Mouse (Mus musculus) MEL (cell line): ENCODE results near the gene Gm14862. TPM values are rescaled to one million over a fixed set of nuclear protein-coding genes. Genes with fewer than 3 reads are reported as not detected.
A peak's percentile ranks its signal among the peaks of the same experiment; 100 is the strongest.

Experiments used
- DNase-seq: peaks from one replicate; pipeline ENCODE4 v3.0.0; 2011; ENCODE audit warnings: low read depth, low spot score
- H3K27ac ChIP-seq: 2 replicates; pipeline ENCODE4 v1.5.1; 2012; ENCODE audit warnings: low read depth, mild to moderate bottlenecking, control low read depth, low read length, moderate library complexity; ENCODE audit not compliant: control insufficient read depth
- H3K27me3 ChIP-seq, 2 experiments: fragments of 150-350 bp in 1 of 2; sonication (generic) in 1 of 2; 2 replicates each; pipeline ENCODE4 v1.6.1; 2012; ENCODE audit warnings: low read length in 2 of 2, mild to moderate bottlenecking in 2 of 2, improper control_type of control experiment in 1 of 2, moderate library complexity in 1 of 2; ENCODE audit not compliant: insufficient read depth in 2 of 2, control insufficient read depth in 1 of 2
- H3K36me3 ChIP-seq, 2 experiments: 2 replicates each; pipeline ENCODE4 v1.6.1; 2012 to 2014; ENCODE audit warnings: low read length in 2 of 2, improper control_type of control experiment in 1 of 2, inconsistent platforms in 1 of 2, mild to moderate bottlenecking in 1 of 2; ENCODE audit not compliant: insufficient read depth in 2 of 2, control insufficient read depth in 1 of 2
- H3K4me1 ChIP-seq, 2 experiments: fragments of 150-350 bp in 1 of 2; sonication (generic) in 1 of 2; 2 replicates each; pipeline ENCODE4 v1.6.1; 2012; ENCODE audit warnings: low read length in 2 of 2, improper control_type of control experiment in 1 of 2, mild to moderate bottlenecking in 1 of 2; ENCODE audit not compliant: insufficient read depth in 2 of 2, control insufficient read depth in 1 of 2
- H3K4me3 ChIP-seq, 2 experiments: fragments of 150-350 bp in 1 of 2; sonication (generic) in 1 of 2; 2 replicates each; pipeline ENCODE4 v1.5.1; 2012; ENCODE audit warnings: low read depth in 2 of 2, low read length in 2 of 2, mild to moderate bottlenecking in 2 of 2, moderate library complexity in 2 of 2, control low read depth in 1 of 2, improper control_type of control experiment in 1 of 2; ENCODE audit not compliant: control insufficient read depth in 1 of 2, insufficient read depth in 1 of 2
- H3K79me2 ChIP-seq: 2 replicates; pipeline ENCODE4 v1.6.1; 2012; ENCODE audit warnings: mild to moderate bottlenecking, low read length, moderate library complexity; ENCODE audit not compliant: control insufficient read depth, poor library complexity, insufficient read depth
- H3K9ac ChIP-seq: 2 replicates; pipeline ENCODE4 v1.6.1; 2012; ENCODE audit warnings: low read depth, mild to moderate bottlenecking, control low read depth, low read length, moderate library complexity; ENCODE audit not compliant: control insufficient read depth, poor library complexity, severe bottlenecking
- H3K9me3 ChIP-seq: fragments of 150-350 bp; sonication (generic); replicated peaks from 2 replicates; pipeline ENCODE4 v1.6.1; 2012; ENCODE audit warnings: mild to moderate bottlenecking, low read length, improper control_type of control experiment, moderate library complexity; ENCODE audit not compliant: insufficient read depth
- BHLHE40 ChIP-seq: IDR thresholded peaks from 2 replicates; pipeline ENCODE4 v1.6.1; 2012; ENCODE audit warnings: low read depth, mild to moderate bottlenecking, inconsistent platforms, low read length, improper control_type of control experiment, borderline replicate concordance
- CHD1 ChIP-seq: IDR thresholded peaks from 2 replicates; pipeline ENCODE4 v1.6.1; 2012; ENCODE audit warnings: low read depth, mild to moderate bottlenecking, inconsistent platforms, low read length, improper control_type of control experiment
- CTCF ChIP-seq, 3 experiments: IDR thresholded peaks in 2 of 3; conservative IDR thresholded peaks in 1 of 3; 2 replicates each; pipeline ENCODE4 v1.5.1; 2011 to 2012; ENCODE audit warnings: low read length in 3 of 3, low read depth in 2 of 3, mild to moderate bottlenecking in 2 of 3, improper control_type of control experiment in 1 of 3, inconsistent platforms in 1 of 3, mixed read lengths in 1 of 3, moderate library complexity in 1 of 3; ENCODE audit not compliant: control insufficient read depth in 1 of 3, insufficient read depth in 1 of 3, poor library complexity in 1 of 3, severe bottlenecking in 1 of 3
- E2F4 ChIP-seq: IDR thresholded peaks from 2 replicates; pipeline ENCODE4 v1.6.1; 2011; ENCODE audit warnings: low read depth, low read length, improper control_type of control experiment, borderline replicate concordance
- ELF1 ChIP-seq: IDR thresholded peaks from 2 replicates; pipeline ENCODE4 v1.6.1; 2014; ENCODE audit warnings: low read depth, mild to moderate bottlenecking, inconsistent platforms, low read length, improper control_type of control experiment, moderate library complexity
- ETS1 ChIP-seq: IDR thresholded peaks from 2 replicates; pipeline ENCODE4 v1.6.1; 2012; ENCODE audit warnings: low read depth, mild to moderate bottlenecking, inconsistent platforms, low read length, improper control_type of control experiment, moderate library complexity
- GABPA ChIP-seq: IDR thresholded peaks from 2 replicates; pipeline ENCODE4 v1.6.1; 2012; ENCODE audit warnings: low read depth, mild to moderate bottlenecking, inconsistent platforms, low read length, improper control_type of control experiment, moderate library complexity
- GATA1 ChIP-seq: IDR thresholded peaks from 2 replicates; pipeline ENCODE4 v1.6.1; 2011; ENCODE audit warnings: low read depth, low read length, improper control_type of control experiment
- HCFC1 ChIP-seq: IDR thresholded peaks from 2 replicates; pipeline ENCODE4 v1.6.1; 2012; ENCODE audit warnings: low read depth, mild to moderate bottlenecking, inconsistent platforms, low read length, improper control_type of control experiment, moderate library complexity
- JUND ChIP-seq: IDR thresholded peaks from 2 replicates; pipeline ENCODE4 v1.6.1; 2011; ENCODE audit warnings: low read depth, mild to moderate bottlenecking, improper control_type of control experiment, low read length
- KAT2A ChIP-seq: conservative IDR thresholded peaks from 2 replicates; pipeline ENCODE4 v1.6.1; 2012; ENCODE audit warnings: low read depth, low read length, improper control_type of control experiment, inconsistent platforms
- MAFK ChIP-seq: IDR thresholded peaks from 2 replicates; pipeline ENCODE4 v1.6.1; 2011; ENCODE audit warnings: low read depth, mild to moderate bottlenecking, low read length, improper control_type of control experiment, borderline replicate concordance
- MAX ChIP-seq: IDR thresholded peaks from 2 replicates; pipeline ENCODE4 v1.6.1; 2011; ENCODE audit warnings: low read length, improper control_type of control experiment
- MAZ ChIP-seq: IDR thresholded peaks from 2 replicates; pipeline ENCODE4 v1.6.1; 2012; ENCODE audit warnings: low read depth, mild to moderate bottlenecking, inconsistent platforms, low read length, improper control_type of control experiment
- MEF2A ChIP-seq: IDR thresholded peaks from 2 replicates; pipeline ENCODE4 v1.6.1; 2014; ENCODE audit warnings: low read depth, mild to moderate bottlenecking, inconsistent platforms, low read length, improper control_type of control experiment; ENCODE audit not compliant: poor library complexity, insufficient replicate concordance, severe bottlenecking; ENCODE audit errors: extremely low read depth
- MXI1 ChIP-seq: IDR thresholded peaks from 2 replicates; pipeline ENCODE4 v1.6.1; 2011; ENCODE audit warnings: mild to moderate bottlenecking, low read depth, low read length, improper control_type of control experiment
- MYC ChIP-seq: IDR thresholded peaks from 2 replicates; pipeline ENCODE4 v1.6.1; 2011; ENCODE audit warnings: low read depth, mild to moderate bottlenecking, low read length, improper control_type of control experiment, moderate library complexity
- NELFE ChIP-seq: IDR thresholded peaks from 2 replicates; pipeline ENCODE4 v1.6.1; 2011; ENCODE audit warnings: low read depth, low read length, improper control_type of control experiment
- POLR2A ChIP-seq, 2 experiments: IDR thresholded peaks; 2 replicates each; pipeline ENCODE4 v1.6.1; 2011 to 2012; ENCODE audit warnings: low read length in 2 of 2, mild to moderate bottlenecking in 2 of 2, control low read depth in 1 of 2, improper control_type of control experiment in 1 of 2, low read depth in 1 of 2, moderate library complexity in 1 of 2; ENCODE audit not compliant: control insufficient read depth in 1 of 2, insufficient read depth in 1 of 2, poor library complexity in 1 of 2
- POLR2AphosphoS2 ChIP-seq: IDR thresholded peaks from 2 replicates; pipeline ENCODE4 v1.6.1; 2011; ENCODE audit warnings: low read length, improper control_type of control experiment
- POLR2AphosphoS5 ChIP-seq: IDR thresholded peaks from 2 replicates; pipeline ENCODE4 v1.6.1; 2012; ENCODE audit warnings: low read depth, borderline replicate concordance, mild to moderate bottlenecking, inconsistent platforms, low read length, moderate library complexity, mixed read lengths
- RAD21 ChIP-seq: IDR thresholded peaks from 2 replicates; pipeline ENCODE4 v1.6.1; 2011; ENCODE audit warnings: mild to moderate bottlenecking, low read depth, low read length, improper control_type of control experiment
- RCOR1 ChIP-seq: IDR thresholded peaks from 2 replicates; pipeline ENCODE4 v1.6.1; 2012; ENCODE audit warnings: low read depth, mild to moderate bottlenecking, inconsistent platforms, low read length, improper control_type of control experiment
- SMC3 ChIP-seq: IDR thresholded peaks from 2 replicates; pipeline ENCODE4 v1.6.1; 2011; ENCODE audit warnings: low read depth, low read length, improper control_type of control experiment
- TCF12 ChIP-seq: IDR thresholded peaks from 2 replicates; pipeline ENCODE4 v1.6.1; 2014; ENCODE audit warnings: low read depth, mild to moderate bottlenecking, inconsistent platforms, low read length, improper control_type of control experiment, moderate library complexity
- UBTF ChIP-seq: IDR thresholded peaks from 2 replicates; pipeline ENCODE4 v1.6.1; 2012; ENCODE audit warnings: low read depth, mild to moderate bottlenecking, inconsistent platforms, low read length, improper control_type of control experiment, moderate library complexity, borderline replicate concordance; ENCODE audit not compliant: insufficient read depth
- USF2 ChIP-seq, 2 experiments: IDR thresholded peaks; 2 replicates each; pipeline ENCODE4 v1.6.1; 2011 to 2012; ENCODE audit warnings: improper control_type of control experiment in 2 of 2, low read length in 2 of 2, borderline replicate concordance in 1 of 2, inconsistent platforms in 1 of 2, low read depth in 1 of 2, mild to moderate bottlenecking in 1 of 2; ENCODE audit not compliant: insufficient read depth in 1 of 2
- ZC3H11A ChIP-seq: IDR thresholded peaks from 2 replicates; pipeline ENCODE4 v1.6.1; 2012; ENCODE audit warnings: low read depth, mild to moderate bottlenecking, inconsistent platforms, low read length, improper control_type of control experiment
- ZKSCAN1 ChIP-seq: IDR thresholded peaks from 2 replicates; pipeline ENCODE4 v1.6.1; 2012; ENCODE audit warnings: low read depth, mild to moderate bottlenecking, inconsistent platforms, low read length, improper control_type of control experiment, moderate library complexity
- ZMIZ1 ChIP-seq: IDR thresholded peaks from 2 replicates; pipeline ENCODE4 v1.6.1; 2012; ENCODE audit warnings: low read depth, mild to moderate bottlenecking, inconsistent platforms, low read length, improper control_type of control experiment, moderate library complexity
- ZNF384 ChIP-seq: IDR thresholded peaks from 2 replicates; pipeline ENCODE4 v1.6.1; 2012; ENCODE audit warnings: low read depth, mild to moderate bottlenecking, inconsistent platforms, low read length, improper control_type of control experiment
- polyA plus RNA-seq, 2 experiments: library from polyadenylated mRNA; stranded (reverse) in 1 of 2; unstranded in 1 of 2; fragments of >175 nt in 1 of 2; fragments of >200 nt in 1 of 2; gene quantifications; 2 replicates each; pipeline versions ENCODE4 v1.2.1 to v1.2.4; 2012; ENCODE audit warnings: low replicate concordance in 2 of 2, low read depth in 1 of 2; ENCODE audit not compliant: insufficient read length in 2 of 2, insufficient read depth in 1 of 2, missing spikeins in 1 of 2
- total RNA-seq: library from RNA; depleted of rRNA; stranded (reverse); fragments of 300-350 nt; gene quantifications from 2 replicates; pipeline ENCODE4 v1.2.3, GENCODE M21; 2012

The Gm14862 gene
- total and polyA plus RNA-seq, 3 experiments, result not detected

GRCm38 (mm10) chrX:9302791-9303190 is 46.1 kb upstream of the Gm14862 start:
- H3K79me2 ChIP-seq, result peaks cover 3% of the 10 kb centered on the region
- DNase-seq, result no peak
- no peaks in the 10 kb centered on the region for H3K27me3 ChIP-seq
- no peaks in the 10 kb centered on the region for H3K9me3 ChIP-seq
- no peak overlapping the region for H3K4me3 ChIP-seq
- H3K36me3 ChIP-seq, result peaks cover 4 to 19% of the 10 kb centered on the region in 2 experiments
- TF ChIP-seq E2F4, result no peak
- TF ChIP-seq, all 39 proteins: peak for 0
- H3K27ac ChIP-seq, result no peak overlapping the region
- H3K4me1 ChIP-seq, result peaks cover 5 to 9% of the 10 kb centered on the region in 2 experiments
- H3K9ac ChIP-seq, result no peak overlapping the region

GRCm38 (mm10) chrX:9298413-9298864 is 41.7 kb upstream of the Gm14862 start:
- H3K27ac ChIP-seq, result peak overlapping the region; percentile 69
- H3K9ac ChIP-seq, result peak overlapping the region; percentile 5; the same call in 1 of the 2 replicates
- H3K4me1 ChIP-seq, result peaks cover 4 to 7% of the 10 kb centered on the region in 2 experiments
- peak overlapping the region; percentile 20 to 21; a peak in 3 of 4 replicates for H3K4me3 ChIP-seq
- peaks cover 0 to 17% of the 10 kb centered on the region in 2 experiments; a peak in 3 of 4 replicates for H3K36me3 ChIP-seq
- H3K27me3 ChIP-seq, result no peaks in the 10 kb centered on the region
- peak; percentile 90 for DNase-seq
- peaks cover 3% of the 10 kb centered on the region for H3K79me2 ChIP-seq
- no peaks in the 10 kb centered on the region for H3K9me3 ChIP-seq
- TF ChIP-seq KAT2A, result no peak
- TF ChIP-seq NELFE, result no peak
- peak in 2 of 3 experiments; percentile 25 to 30; a peak in 1 of 6 replicates for TF ChIP-seq CTCF (IDR thresholded peaks at IDR 0.05 in 2 of 3, conservative IDR thresholded peaks at IDR 0.05 in 1 of 3; ENCODE audit: control insufficient read depth in 1 of 3, insufficient read depth in 1 of 3, low read depth in 2 of 3, low read length in 3 of 3, poor library complexity in 1 of 3, severe bottlenecking in 1 of 3)
- TF ChIP-seq MAX, result no peak
- TF ChIP-seq E2F4, result no peak
- peak; percentile 90 for TF ChIP-seq GATA1
- TF ChIP-seq ZC3H11A, result no peak
- TF ChIP-seq ETS1, result peak; percentile 60; the same call in 1 of the 2 replicates
- TF ChIP-seq JUND, result no peak
- no peak for TF ChIP-seq SMC3
- no peak for TF ChIP-seq MEF2A
- TF ChIP-seq POLR2AphosphoS2, result no peak
- TF ChIP-seq ZMIZ1, result no peak
- no peak for TF ChIP-seq MAFK
- no peak for TF ChIP-seq USF2 (IDR thresholded peaks at IDR 0.05; ENCODE audit: borderline replicate concordance in 1 of 2, insufficient read depth in 1 of 2, low read depth in 1 of 2, low read length in 2 of 2)
- no peak for TF ChIP-seq MYC
- TF ChIP-seq ELF1, result no peak
- no peak for TF ChIP-seq BHLHE40
- TF ChIP-seq TCF12, result peak; percentile 91
- TF ChIP-seq ZNF384, result no peak
- TF ChIP-seq RAD21, result no peak
- no peak for TF ChIP-seq POLR2A (IDR thresholded peaks at IDR 0.05; ENCODE audit: control insufficient read depth in 1 of 2, insufficient read depth in 1 of 2, low read depth in 1 of 2, low read length in 2 of 2, poor library complexity in 1 of 2)
- TF ChIP-seq UBTF, result no peak
- TF ChIP-seq RCOR1, result peak; percentile 79
- no peak for TF ChIP-seq ZKSCAN1
- no peak for TF ChIP-seq CHD1
- TF ChIP-seq HCFC1, result no peak
- no peak for TF ChIP-seq MXI1
- TF ChIP-seq MAZ, result peak; percentile 59; the same call in 1 of the 2 replicates
- TF ChIP-seq GABPA, result no peak
- TF ChIP-seq POLR2AphosphoS5, result no peak
